Mouse (Mus musculus): ENCODE data around the gene Cnksr1.

GRCm38 (mm10) chr4:134258354-134258753, 20.2 kb upstream of the Cnksr1 start:
- no peak for TF ChIP-seq CHD2 (IDR thresholded peaks at IDR 0.05; ENCODE audit: low read depth, low read length)
- TF ChIP-seq HCFC1 (IDR thresholded peaks at IDR 0.05; ENCODE audit: borderline replicate concordance, insufficient read depth, low read length), result no peak
- TF ChIP-seq ZNF384 (IDR thresholded peaks at IDR 0.05; ENCODE audit: low read depth, low read length), result no peak
- no peak for TF ChIP-seq ZC3H11A (IDR thresholded peaks at IDR 0.05; ENCODE audit: borderline replicate concordance, low read depth, low read length)

All from ES-E14 (cell line).